Mouse (Mus musculus) forebrain, embryonic 12.5 days (tissue): ENCODE measurements around the gene Raet1e. TPM values are rescaled to one million over a fixed set of nuclear protein-coding genes. Genes with fewer than 3 reads are reported as not detected.
"Not testable (repeated sequence)": the region's sequence is repeated elsewhere in the genome, so short reads cannot be mapped to it uniquely, and the experiment has no call there.

Experiments
- ATAC-seq: fragments of 200-750 bp; cut with Nextera tagmentation; 2 replicates; pipeline ENCODE4 v1.8.0; 2017; ENCODE audit warnings: moderate TSS enrichment; ENCODE audit not compliant: low FRiP score
- H3K27ac ChIP-seq: fragments of 300-500 bp; sonication (generic); 2 replicates; pipeline ENCODE4 v1.5.1; 2016; ENCODE audit warnings: mild to moderate bottlenecking
- H3K27me3 ChIP-seq: fragments of 300-500 bp; sonication (generic); 2 replicates; pipeline ENCODE4 v1.6.1; 2016; ENCODE audit warnings: mild to moderate bottlenecking
- H3K36me3 ChIP-seq: fragments of 300-500 bp; sonication (generic); replicated peaks from 2 replicates; pipeline ENCODE4 v1.6.1; 2016; ENCODE audit warnings: mild to moderate bottlenecking
- H3K4me1 ChIP-seq: fragments of 300-500 bp; sonication (generic); 2 replicates; pipeline ENCODE4 v1.6.1; 2016
- H3K4me2 ChIP-seq: fragments of 300-500 bp; sonication (generic); 2 replicates; pipeline ENCODE4 v1.6.1; 2016; ENCODE audit warnings: mild to moderate bottlenecking, moderate library complexity
- H3K4me3 ChIP-seq: fragments of 300-500 bp; sonication (generic); replicated peaks from 2 replicates; pipeline ENCODE4 v1.5.1; 2016; ENCODE audit warnings: mild to moderate bottlenecking
- H3K9ac ChIP-seq: fragments of 300-500 bp; sonication (generic); 2 replicates; pipeline ENCODE4 v1.6.1; 2016; ENCODE audit warnings: mild to moderate bottlenecking
- H3K9me3 ChIP-seq: fragments of 300-500 bp; sonication (generic); 2 replicates; pipeline ENCODE4 v1.6.1; 2016
- WGBS: fragments of 180-500 bp; shearing (Covaris S2); methylation state at CpG from one replicate; pipeline ENCODE4 v1.1.7; 2016; 5-methylcytosine and 5-hydroxymethylcytosine counted together
- polyA plus RNA-seq: library from polyadenylated mRNA; unstranded; fragments of >200 nt; fragmentation: Nextera tagmentation; extraction: Ambion mirVana; gene quantifications from 2 replicates; pipeline ENCODE4 v1.2.1, GENCODE M21; 2016

Gene Raet1e
- polyA plus RNA-seq, 1 experiment from 2014 or later, result 5.9 TPM

DNA sequence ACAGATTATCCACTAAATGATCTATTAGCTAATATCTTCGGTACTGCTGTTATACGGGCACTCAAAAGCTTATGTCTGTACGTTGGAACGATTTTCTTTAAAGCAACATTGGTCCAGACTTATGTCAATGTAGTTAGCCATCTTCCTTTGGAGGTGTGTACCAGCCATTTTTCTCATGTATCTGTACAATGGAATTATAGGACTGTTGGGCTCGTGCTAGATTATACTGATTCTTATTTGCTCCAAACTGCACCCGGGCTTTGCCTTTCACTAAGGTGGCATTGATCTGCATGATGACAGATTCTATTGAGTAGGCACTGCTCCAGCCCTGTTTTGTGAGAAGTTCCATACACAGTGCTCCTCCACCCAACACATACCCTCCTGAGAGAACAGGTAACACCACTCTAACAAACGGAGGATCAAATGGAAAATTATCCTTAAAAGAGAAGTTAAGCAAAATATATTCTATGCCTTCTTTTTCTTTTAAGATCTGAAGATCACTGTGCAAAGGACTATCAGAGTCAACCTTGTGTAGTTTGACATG, 5.2 kb upstream of the Raet1e start:
- not testable (repeated sequence) for H3K4me3 ChIP-seq, H3K4me2 ChIP-seq, H3K27ac ChIP-seq, H3K9me3 ChIP-seq, ATAC-seq, H3K9ac ChIP-seq, H3K36me3 ChIP-seq
- 4% methylated on average over 7 of the region's 7 CpGs for whole genome bisulfite sequencing
- H3K4me1 ChIP-seq, result peaks cover 30% of the 10 kb centered on the region
- peaks cover 69% of the 10 kb centered on the region for H3K27me3 ChIP-seq

DNA sequence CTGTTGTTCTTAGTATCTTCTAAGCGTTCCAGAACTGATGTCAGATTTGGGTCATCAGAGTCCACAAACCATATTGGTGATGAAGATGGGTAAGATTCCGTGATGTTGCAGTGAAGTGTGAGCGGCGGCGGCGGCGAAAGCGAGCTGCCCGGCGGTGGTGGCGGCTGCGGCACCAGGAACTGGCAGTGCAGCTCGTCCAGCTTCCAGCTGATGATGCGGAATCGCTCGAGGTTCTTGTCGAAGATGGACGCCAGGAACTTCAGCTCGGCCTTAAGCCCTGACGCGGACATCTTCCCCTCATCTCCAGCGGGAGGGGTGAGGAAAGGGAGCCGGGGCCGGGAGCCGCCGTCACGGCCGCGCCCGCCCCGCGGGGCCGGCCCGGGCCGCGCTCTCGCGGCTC, 4.2 kb upstream of the Raet1e start:
- ATAC-seq, H3K9me3 ChIP-seq, H3K27ac ChIP-seq, H3K36me3 ChIP-seq: not testable (repeated sequence)
- under 1% methylated on average over 37 of the region's 38 CpGs for WGBS
- H3K9ac ChIP-seq, result peak overlapping the region; percentile 51
- H3K4me2 ChIP-seq, result peak overlapping the region; percentile 58
- H3K4me1 ChIP-seq, result peaks cover 28% of the 10 kb centered on the region
- H3K4me3 ChIP-seq, result peak overlapping the region; percentile 39
- peaks cover 78% of the 10 kb centered on the region for H3K27me3 ChIP-seq

DNA sequence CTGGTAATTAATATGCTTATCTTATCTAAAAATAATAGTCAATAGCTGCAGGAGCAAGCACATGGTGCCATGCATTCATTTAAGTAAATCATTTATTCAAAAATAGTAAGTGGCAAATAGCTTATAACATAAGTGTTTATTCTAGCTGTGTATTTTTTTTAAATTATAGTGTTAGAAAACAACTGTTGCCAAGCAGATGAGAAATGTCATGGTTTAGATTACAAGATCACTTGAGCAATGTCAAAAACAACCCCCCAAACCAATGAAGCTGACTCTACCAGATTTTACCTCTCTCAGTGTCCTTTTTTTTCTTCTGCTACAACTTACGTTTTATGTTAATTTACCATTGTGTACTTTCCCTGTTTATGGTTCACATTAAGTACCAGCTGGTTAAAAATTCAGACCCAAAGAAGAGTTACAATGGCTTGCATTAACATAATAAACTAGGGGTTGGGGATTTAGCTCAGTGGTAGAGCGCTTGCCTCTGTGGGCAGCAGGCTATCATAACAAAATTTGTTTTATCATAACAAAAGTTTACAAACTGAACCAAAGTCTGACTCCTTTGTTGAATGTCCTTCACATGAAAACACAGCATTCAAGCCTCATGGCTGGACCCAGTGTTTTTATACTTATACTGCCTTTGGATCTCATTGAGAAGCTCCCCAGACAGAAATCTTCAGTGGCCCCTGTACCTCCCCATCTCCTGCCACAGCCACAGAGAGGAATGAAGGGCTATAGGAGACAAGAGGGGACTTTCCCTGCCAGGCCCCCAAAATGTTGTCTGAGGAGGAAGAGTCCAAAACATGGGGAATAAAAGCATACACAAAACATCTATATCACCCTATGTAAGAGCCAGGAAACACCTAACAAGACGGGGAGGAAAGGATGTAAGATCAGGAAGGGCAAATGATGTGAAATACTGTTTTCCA, 3.2 kb upstream of the Raet1e start:
- 4% methylated on average over 3 of the region's 3 CpGs for WGBS
- no peaks in the 10 kb centered on the region for H3K36me3 ChIP-seq
- peaks cover 20% of the 10 kb centered on the region for H3K4me1 ChIP-seq
- H3K27me3 ChIP-seq, result peaks cover 80% of the 10 kb centered on the region
- H3K4me3 ChIP-seq, result no peak overlapping the region
- no peaks in the 10 kb centered on the region for H3K9me3 ChIP-seq
- no peak overlapping the region for H3K9ac ChIP-seq
- H3K4me2 ChIP-seq, result no peak overlapping the region
- no peak for ATAC-seq
- no peak overlapping the region for H3K27ac ChIP-seq

DNA sequence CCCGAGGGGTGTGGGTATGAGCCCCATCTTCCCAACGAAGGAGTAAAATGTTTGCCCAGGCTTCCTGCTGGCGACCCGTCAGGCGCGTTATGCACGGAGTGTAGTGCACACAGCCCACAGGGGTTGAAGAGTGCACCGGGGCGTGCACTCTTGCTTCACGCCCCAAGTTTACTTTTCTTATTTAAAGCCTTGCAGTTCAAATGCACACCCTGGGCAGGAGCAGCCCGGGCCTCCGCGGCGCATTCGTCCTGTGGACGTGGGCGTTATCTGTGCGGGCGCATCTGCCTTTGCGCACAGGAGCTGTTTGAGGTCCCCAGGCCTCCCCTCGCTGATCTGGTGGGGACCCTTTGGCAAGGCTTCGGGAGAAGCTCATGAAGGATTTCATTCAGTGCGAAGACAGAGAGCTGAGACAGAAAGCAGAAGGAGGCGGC, 777 bp downstream of the Raet1e start:
- H3K36me3 ChIP-seq, result no peaks in the 10 kb centered on the region
- H3K27me3 ChIP-seq, result peaks cover 68% of the 10 kb centered on the region
- H3K4me2 ChIP-seq, result peak overlapping the region; percentile 57
- no peaks in the 10 kb centered on the region for H3K9me3 ChIP-seq
- peaks cover 8% of the 10 kb centered on the region for H3K4me1 ChIP-seq
- no peak overlapping the region for H3K9ac ChIP-seq
- under 1% methylated on average over 24 of the region's 24 CpGs for WGBS
- peak; percentile 12; the same call in 1 of the 2 replicates for ATAC-seq
- H3K4me3 ChIP-seq, result peak overlapping the region; percentile 37
- no peak overlapping the region for H3K27ac ChIP-seq

DNA sequence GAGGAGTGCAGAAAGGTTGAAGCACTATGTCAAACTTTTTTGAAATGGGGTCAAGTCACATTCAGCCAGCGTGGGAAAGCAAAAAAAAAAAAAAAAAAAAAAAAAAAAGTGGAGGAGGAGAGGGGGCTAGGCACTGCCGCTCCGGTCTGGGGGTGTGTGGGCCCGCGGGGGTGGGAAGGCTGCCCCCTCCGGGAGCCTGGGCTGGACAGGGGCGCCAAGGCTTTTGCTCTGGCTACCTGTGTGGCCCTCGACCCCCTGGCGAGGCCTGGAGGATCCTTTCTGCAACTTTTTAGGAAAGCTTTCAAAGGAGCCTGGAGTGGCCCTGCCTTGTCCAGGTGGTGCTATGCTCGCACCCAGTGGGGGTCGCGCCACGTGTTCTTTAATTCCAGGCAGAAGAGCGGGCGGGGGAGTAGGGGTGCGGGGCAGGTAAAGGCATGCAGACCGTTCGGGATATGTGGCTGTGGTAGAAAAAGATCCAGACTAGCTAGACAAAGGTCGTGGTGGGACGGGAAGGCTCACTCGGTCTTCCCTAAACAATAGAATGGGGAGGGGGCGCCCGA, 1.3 kb downstream of the Raet1e start:
- WGBS, result 1% methylated on average over 23 of the region's 23 CpGs
- Histone ChIP-seq H3K9ac (no peak overlapping the region), H3K9me3 (no peaks in the 10 kb centered on the region), H3K4me3 (no peak overlapping the region), H3K36me3 (no peaks in the 10 kb centered on the region), H3K27ac (no peak overlapping the region), H3K4me1 (peaks cover 8% of the 10 kb centered on the region), H3K27me3 (peaks cover 67% of the 10 kb centered on the region), H3K4me2 (no peak overlapping the region)
- ATAC-seq, result no peak

DNA sequence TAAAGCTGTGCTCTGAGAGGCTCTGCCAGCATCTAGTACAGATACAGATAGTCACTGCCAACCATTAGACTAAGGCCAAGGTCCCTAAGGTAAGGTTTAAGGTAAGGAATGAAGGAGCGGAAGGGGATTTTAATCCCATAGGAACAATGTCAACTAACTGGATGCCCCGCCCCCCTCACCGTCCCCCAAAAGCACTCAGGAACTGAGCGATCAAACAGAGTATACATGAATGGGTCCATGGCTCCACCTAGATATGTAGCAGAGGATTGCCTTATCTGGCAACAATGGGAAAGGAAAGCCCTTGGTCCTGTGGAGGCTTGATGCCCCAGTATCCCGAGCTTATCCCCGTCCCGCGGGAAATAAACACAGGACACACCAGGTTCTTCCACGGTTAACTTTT, 4.9 kb downstream of the Raet1e start:
- H3K4me3 ChIP-seq, H3K4me1 ChIP-seq, H3K9me3 ChIP-seq, H3K27ac ChIP-seq, H3K9ac ChIP-seq, H3K36me3 ChIP-seq: not testable (repeated sequence)
- WGBS, result 9% methylated on average over 9 of the region's 9 CpGs
- H3K4me2 ChIP-seq, result peak overlapping the region; percentile 44
- peak; percentile 18; the same call in 1 of the 2 replicates for ATAC-seq
- peaks cover 37% of the 10 kb centered on the region for H3K27me3 ChIP-seq

DNA sequence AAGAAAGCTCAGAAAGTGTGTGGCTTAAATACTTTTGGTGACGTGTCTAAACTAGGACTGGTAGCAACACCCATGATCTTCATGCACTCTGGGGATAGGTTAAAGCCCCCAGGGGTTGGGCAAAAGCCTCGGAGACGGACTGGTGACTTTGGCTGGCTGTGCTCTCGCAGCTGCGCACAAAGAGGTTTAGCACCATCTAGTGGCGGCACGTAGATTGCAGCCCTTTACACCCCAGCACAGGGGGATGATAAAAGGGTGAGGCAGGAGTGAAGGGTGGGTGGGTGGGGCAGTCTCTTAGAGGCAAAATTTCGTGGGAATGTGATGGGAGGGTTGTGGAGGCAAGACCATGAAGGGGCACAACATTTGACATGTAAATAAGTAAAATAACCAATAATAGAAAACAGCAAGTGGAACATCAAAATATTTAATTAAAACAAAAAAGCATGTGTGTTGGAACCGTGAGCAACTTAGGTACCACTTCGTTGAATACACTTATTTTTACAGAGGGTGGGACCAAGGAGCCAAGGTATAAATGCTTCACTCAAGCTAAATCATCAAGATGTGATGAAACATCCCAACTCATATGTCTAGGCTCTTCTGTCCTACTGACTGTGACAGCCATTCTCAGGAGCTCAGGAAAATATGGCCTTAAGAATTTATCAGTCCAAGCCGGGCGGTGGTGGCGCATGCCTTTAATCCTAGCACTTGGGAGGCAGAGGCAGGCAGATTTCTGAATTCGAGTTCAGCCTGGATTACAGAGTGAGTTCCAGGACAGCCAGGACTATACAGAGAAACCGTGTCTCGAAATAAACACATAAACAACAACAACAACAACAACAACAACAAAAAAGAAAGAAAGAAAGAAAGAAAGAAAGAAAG, 5.6 kb downstream of the Raet1e start:
- H3K9me3 ChIP-seq, H3K9ac ChIP-seq, H3K4me1 ChIP-seq, H3K36me3 ChIP-seq, H3K4me3 ChIP-seq, H3K27ac ChIP-seq: not testable (repeated sequence)
- peak; percentile 79 for ATAC-seq
- Histone ChIP-seq H3K27me3 (peaks cover 31% of the 10 kb centered on the region), H3K4me2 (peak overlapping the region; percentile 44)
- 40% methylated on average over 15 of the region's 16 CpGs for WGBS

DNA sequence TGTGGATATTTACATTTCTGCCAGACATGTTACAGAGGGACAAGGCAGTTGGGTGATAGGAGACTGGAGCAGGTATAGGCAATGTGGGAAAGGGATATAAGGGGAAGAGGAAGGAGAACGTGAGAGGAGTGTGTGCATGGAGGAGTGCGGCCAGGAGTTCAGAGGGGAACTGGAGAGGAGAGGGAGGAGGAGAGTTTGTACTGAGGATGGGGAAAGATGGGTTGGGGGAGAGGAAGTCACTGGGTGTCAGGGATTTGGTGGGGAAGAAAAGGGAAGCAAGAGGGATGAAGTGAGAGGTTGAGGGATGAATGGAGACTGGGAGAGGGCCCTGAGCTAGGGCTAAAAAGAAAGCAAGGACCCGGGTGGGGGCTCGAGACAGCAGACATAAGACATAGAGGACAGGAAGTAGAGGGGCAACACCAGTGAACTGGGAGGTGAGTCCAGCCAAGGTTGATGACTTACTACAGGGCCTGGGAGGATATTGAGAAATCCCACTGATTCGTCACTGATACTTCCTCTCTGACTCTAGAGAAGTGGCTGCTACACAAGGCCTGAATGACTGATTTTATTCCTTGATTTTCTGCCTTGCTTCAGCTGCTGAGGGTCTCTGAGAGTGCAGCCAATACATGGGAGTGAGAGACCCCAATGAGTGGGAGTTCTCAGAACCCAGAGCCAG, 7.1 kb downstream of the Raet1e start:
- not testable (repeated sequence) for H3K36me3 ChIP-seq, H3K4me2 ChIP-seq, H3K27ac ChIP-seq, H3K9ac ChIP-seq, H3K4me3 ChIP-seq, H3K9me3 ChIP-seq, ATAC-seq, H3K4me1 ChIP-seq
- WGBS, result 70% methylated on average over 5 of the region's 5 CpGs
- peaks cover 19% of the 10 kb centered on the region for H3K27me3 ChIP-seq

DNA sequence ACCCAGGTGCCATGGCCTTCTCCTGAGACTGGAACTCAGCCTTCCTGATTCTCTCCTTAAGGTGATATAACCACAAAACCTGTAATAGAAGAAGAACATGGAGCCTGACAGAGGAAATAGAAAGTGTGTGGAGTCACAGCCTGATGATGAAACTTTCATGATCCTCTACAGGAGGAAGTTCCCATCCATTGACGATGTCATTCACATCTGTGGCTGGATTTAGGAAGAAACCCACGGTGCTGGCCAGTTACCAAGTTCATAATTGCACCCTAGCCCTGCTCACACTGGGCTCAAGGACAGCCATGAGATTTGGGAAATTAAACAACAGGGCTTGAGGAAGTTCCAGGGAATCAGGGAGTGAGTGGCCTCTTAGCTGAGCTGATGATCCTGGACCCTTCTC, 7.7 kb downstream of the Raet1e start:
- not testable (repeated sequence) for ATAC-seq
- WGBS, result 68% methylated on average over 2 of the region's 2 CpGs

DNA sequence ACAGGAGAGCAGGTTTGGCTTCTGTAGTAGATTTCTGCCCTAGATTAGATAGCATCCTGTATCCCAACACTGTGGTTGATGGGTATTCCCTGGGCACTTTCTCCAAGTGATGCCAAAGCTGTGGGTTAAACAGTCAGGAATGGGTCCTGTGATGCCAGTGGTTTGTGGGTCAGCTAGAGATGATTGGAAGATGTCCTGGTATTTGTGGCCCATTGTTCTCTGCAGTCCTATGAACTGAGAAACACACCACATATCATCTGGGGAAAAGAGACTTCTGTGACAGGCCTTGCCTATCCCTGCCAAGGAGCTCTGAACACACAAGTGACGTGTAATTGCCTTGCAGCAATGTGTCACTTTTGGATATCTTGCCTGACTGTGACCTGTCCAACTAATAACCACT, 8.7 kb downstream of the Raet1e start:
- H3K4me3 ChIP-seq, H3K4me2 ChIP-seq, H3K27me3 ChIP-seq, H3K4me1 ChIP-seq, ATAC-seq, H3K36me3 ChIP-seq, H3K9me3 ChIP-seq, H3K27ac ChIP-seq, H3K9ac ChIP-seq: not testable (repeated sequence)
- 86% methylated on average over 1 of the region's 1 CpGs for WGBS

More for the DNA sequence above, 7.7 kb downstream of the Raet1e start:
- not testable (repeated sequence) for H3K27ac ChIP-seq, H3K36me3 ChIP-seq, H3K9me3 ChIP-seq, H3K4me1 ChIP-seq, H3K4me3 ChIP-seq, H3K4me2 ChIP-seq, H3K9ac ChIP-seq
- H3K27me3 ChIP-seq, result peaks cover 17% of the 10 kb centered on the region

DNA sequence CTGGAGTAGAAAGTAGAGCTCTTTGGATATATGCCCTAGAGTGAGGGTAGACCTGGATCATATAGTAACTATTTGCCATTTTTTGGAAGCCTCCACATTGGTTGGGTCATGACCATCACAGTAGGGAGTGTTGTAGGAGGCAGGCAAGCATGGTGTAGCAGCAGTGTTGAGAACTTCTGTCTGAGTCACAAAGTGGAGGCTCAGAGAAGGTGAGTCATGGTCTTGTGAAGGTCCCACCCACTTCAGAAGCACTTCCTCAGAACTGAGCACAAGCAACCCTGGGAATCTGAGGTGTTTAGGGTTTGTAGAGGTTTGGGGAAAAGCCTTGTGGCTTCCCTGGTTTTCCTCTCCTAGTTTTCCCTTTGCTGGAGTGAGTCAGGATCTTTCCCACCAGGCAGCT, 10.7 kb downstream of the Raet1e start:
- not testable (repeated sequence) for H3K27ac ChIP-seq, H3K4me1 ChIP-seq, H3K36me3 ChIP-seq, H3K9me3 ChIP-seq, H3K27me3 ChIP-seq, ATAC-seq, H3K9ac ChIP-seq, H3K4me3 ChIP-seq, H3K4me2 ChIP-seq
